Mouse (Mus musculus): ENCODE data around the gene Nav1. TPM values are rescaled to one million over a fixed set of nuclear protein-coding genes. Genes with fewer than 3 reads are reported as not detected.
A peak's percentile ranks its signal among the peaks of the same experiment; 100 is the strongest.

Gene Nav1
- polyA plus RNA-seq, 1 experiment, result 26.8 TPM

GRCm38 (mm10) chr1:135457860-135458259 lies 149.2 kb downstream of the Nav1 start:
- Histone ChIP-seq H3K4me1 (ENCODE audit: control insufficient read depth, insufficient read depth, low read length) (no peaks in the 10 kb centered on the region), H3K27ac (ENCODE audit: insufficient read depth, low read length) (no peak overlapping the region), H3K4me3 (replicated peaks; ENCODE audit: insufficient read depth, low read depth, low read length) (no peak overlapping the region), H3K27me3 (ENCODE audit: control insufficient read depth, insufficient read depth, low read length) (no peaks in the 10 kb centered on the region)
- no peak for DNase-seq
- no peak for TF ChIP-seq POLR2A (IDR thresholded peaks at IDR 0.05; ENCODE audit: borderline replicate concordance, insufficient read depth, low read length)
- TF ChIP-seq CTCF (IDR thresholded peaks at IDR 0.05; ENCODE audit: borderline replicate concordance, insufficient read depth, low read depth, low read length), result no peak
- 88% methylated on average over 5 of the region's 5 CpGs for WGBS

DNA sequence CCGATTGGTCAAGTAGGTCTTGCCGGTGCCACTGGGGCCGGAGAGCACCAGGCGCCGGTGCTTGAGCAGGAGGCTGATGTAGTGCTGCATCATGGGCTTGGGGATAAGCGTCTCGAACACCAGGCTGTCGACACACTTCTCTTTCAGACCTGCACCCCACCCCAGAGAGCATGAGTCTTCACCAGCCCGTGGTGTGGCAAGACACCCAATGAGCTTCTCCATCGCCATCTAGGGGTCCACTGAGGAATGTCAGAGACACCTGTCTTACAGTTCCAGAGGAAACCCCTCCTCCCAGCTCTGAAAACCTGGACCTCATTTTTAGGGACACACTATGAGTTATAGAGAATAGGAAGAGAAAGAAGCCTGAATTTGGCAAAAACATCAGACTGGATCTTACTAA lies 154.8 kb downstream of the Nav1 start:
- 76% methylated on average over 10 of the region's 10 CpGs for WGBS
- TF ChIP-seq CTCF (IDR thresholded peaks at IDR 0.05; ENCODE audit: borderline replicate concordance, insufficient read depth, low read depth, low read length), result peak; percentile 51; the same call in 1 of the 2 replicates
- no peak for TF ChIP-seq POLR2A (IDR thresholded peaks at IDR 0.05; ENCODE audit: borderline replicate concordance, insufficient read depth, low read length)
- peak; percentile 18 to 24 for DNase-seq
- no peak overlapping the region for H3K27ac ChIP-seq (ENCODE audit: insufficient read depth, low read length)
- H3K4me1 ChIP-seq (ENCODE audit: control insufficient read depth, insufficient read depth, low read length), result no peaks in the 10 kb centered on the region
- H3K27me3 ChIP-seq (ENCODE audit: control insufficient read depth, insufficient read depth, low read length), result no peaks in the 10 kb centered on the region
- H3K4me3 ChIP-seq (replicated peaks; ENCODE audit: insufficient read depth, low read depth, low read length), result no peak overlapping the region

- Histone ChIP-seq H3K27me3 (ENCODE audit: control insufficient read depth, insufficient read depth, low read length) (no peaks in the 10 kb centered on the region), H3K27ac (ENCODE audit: insufficient read depth, low read length) (no peak overlapping the region), H3K4me1 (ENCODE audit: control insufficient read depth, insufficient read depth, low read length) (no peaks in the 10 kb centered on the region), H3K4me3 (replicated peaks; ENCODE audit: insufficient read depth, low read depth, low read length) (no peak overlapping the region)
- DNase-seq, result no peak
- no peak for TF ChIP-seq CTCF (IDR thresholded peaks at IDR 0.05; ENCODE audit: borderline replicate concordance, insufficient read depth, low read depth, low read length)
- no peak for TF ChIP-seq POLR2A (IDR thresholded peaks at IDR 0.05; ENCODE audit: borderline replicate concordance, insufficient read depth, low read length)
- WGBS, result 88% methylated on average over 2 of the region's 2 CpGs
These were observed 155.7 kb downstream of the Nav1 start for GRCm38 (mm10) chr1:135451419-135451818.

- TF ChIP-seq POLR2A (IDR thresholded peaks at IDR 0.05; ENCODE audit: borderline replicate concordance, insufficient read depth, low read length), result no peak
- no peak for TF ChIP-seq CTCF (IDR thresholded peaks at IDR 0.05; ENCODE audit: borderline replicate concordance, insufficient read depth, low read depth, low read length)
- DNase-seq, result no peak
- no peaks in the 10 kb centered on the region for H3K4me1 ChIP-seq (ENCODE audit: control insufficient read depth, insufficient read depth, low read length)
- 74% methylated on average over 8 of the region's 8 CpGs for WGBS
- no peak overlapping the region for H3K27ac ChIP-seq (ENCODE audit: insufficient read depth, low read length)
- H3K27me3 ChIP-seq (ENCODE audit: control insufficient read depth, insufficient read depth, low read length), result no peaks in the 10 kb centered on the region
- H3K4me3 ChIP-seq (replicated peaks; ENCODE audit: insufficient read depth, low read depth, low read length), result no peak overlapping the region
These were observed 157.2 kb downstream of the Nav1 start for GRCm38 (mm10) chr1:135449876-135450275.

DNA sequence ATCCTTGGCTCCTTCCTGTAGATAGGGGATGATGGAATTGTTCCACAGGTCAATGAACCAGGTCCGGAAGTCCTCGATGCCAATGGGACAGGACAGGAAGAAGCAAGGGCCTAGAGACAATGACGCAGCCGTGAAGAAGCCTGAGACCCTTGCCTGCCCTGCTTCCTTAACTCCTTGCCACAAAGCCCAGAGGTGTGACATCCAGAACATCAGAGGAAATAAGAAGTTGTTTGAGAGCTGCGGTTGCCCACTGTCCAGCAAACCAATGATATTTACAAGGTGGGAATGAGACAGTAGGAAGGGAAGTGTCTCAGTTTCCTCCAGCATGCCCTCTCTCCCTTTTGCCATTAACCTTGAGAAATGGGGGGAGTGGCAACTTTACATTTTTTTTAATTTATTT lies 158.2 kb downstream of the Nav1 start:
- no peaks in the 10 kb centered on the region for H3K27me3 ChIP-seq (ENCODE audit: control insufficient read depth, insufficient read depth, low read length)
- 98% methylated on average over 5 of the region's 5 CpGs for WGBS
- DNase-seq, result no peak
- TF ChIP-seq POLR2A (IDR thresholded peaks at IDR 0.05; ENCODE audit: borderline replicate concordance, insufficient read depth, low read length), result no peak
- no peak for TF ChIP-seq CTCF (IDR thresholded peaks at IDR 0.05; ENCODE audit: borderline replicate concordance, insufficient read depth, low read depth, low read length)
- H3K4me1 ChIP-seq (ENCODE audit: control insufficient read depth, insufficient read depth, low read length), result no peaks in the 10 kb centered on the region
- no peak overlapping the region for H3K4me3 ChIP-seq (replicated peaks; ENCODE audit: insufficient read depth, low read depth, low read length)
- H3K27ac ChIP-seq (ENCODE audit: insufficient read depth, low read length), result no peak overlapping the region

GRCm38 (mm10) chr1:135443506-135443905 lies 163.6 kb downstream of the Nav1 start:
- H3K4me3 ChIP-seq (replicated peaks; ENCODE audit: insufficient read depth, low read depth, low read length), result no peak overlapping the region
- 82% methylated on average over 12 of the region's 12 CpGs for WGBS
- no peaks in the 10 kb centered on the region for H3K27me3 ChIP-seq (ENCODE audit: control insufficient read depth, insufficient read depth, low read length)
- H3K27ac ChIP-seq (ENCODE audit: insufficient read depth, low read length), result no peak overlapping the region
- TF ChIP-seq CTCF (IDR thresholded peaks at IDR 0.05; ENCODE audit: borderline replicate concordance, insufficient read depth, low read depth, low read length) (no peak), POLR2A (IDR thresholded peaks at IDR 0.05; ENCODE audit: borderline replicate concordance, insufficient read depth, low read length) (no peak)
- no peaks in the 10 kb centered on the region for H3K4me1 ChIP-seq (ENCODE audit: control insufficient read depth, insufficient read depth, low read length)
- no peak for DNase-seq

DNA sequence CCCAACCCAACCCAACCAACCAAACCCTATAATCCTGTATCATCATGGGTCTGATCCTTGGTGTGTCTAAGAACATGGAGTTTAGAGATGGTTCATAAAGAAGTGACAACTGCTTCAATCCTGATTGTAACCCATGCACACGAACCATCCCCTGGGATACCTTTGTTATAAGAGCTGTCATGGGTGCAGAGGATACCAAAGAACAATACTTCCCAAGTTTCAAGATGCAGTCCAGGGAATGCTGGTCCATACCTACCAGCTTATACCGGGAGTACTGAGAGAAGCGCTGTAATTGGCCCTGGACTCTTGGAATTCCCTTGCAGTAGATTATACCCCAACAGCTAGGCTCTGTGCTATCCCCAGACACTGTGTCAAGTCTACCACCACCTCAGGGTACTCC lies 165.2 kb downstream of the Nav1 start:
- H3K4me1 ChIP-seq (ENCODE audit: control insufficient read depth, insufficient read depth, low read length), result no peaks in the 10 kb centered on the region
- no peak overlapping the region for H3K27ac ChIP-seq (ENCODE audit: insufficient read depth, low read length)
- 99% methylated on average over 3 of the region's 3 CpGs for WGBS
- H3K27me3 ChIP-seq (ENCODE audit: control insufficient read depth, insufficient read depth, low read length), result no peaks in the 10 kb centered on the region
- TF ChIP-seq CTCF (IDR thresholded peaks at IDR 0.05; ENCODE audit: borderline replicate concordance, insufficient read depth, low read depth, low read length) (no peak), POLR2A (IDR thresholded peaks at IDR 0.05; ENCODE audit: borderline replicate concordance, insufficient read depth, low read length) (no peak)
- no peak overlapping the region for H3K4me3 ChIP-seq (replicated peaks; ENCODE audit: insufficient read depth, low read depth, low read length)
- no peak for DNase-seq

DNA sequence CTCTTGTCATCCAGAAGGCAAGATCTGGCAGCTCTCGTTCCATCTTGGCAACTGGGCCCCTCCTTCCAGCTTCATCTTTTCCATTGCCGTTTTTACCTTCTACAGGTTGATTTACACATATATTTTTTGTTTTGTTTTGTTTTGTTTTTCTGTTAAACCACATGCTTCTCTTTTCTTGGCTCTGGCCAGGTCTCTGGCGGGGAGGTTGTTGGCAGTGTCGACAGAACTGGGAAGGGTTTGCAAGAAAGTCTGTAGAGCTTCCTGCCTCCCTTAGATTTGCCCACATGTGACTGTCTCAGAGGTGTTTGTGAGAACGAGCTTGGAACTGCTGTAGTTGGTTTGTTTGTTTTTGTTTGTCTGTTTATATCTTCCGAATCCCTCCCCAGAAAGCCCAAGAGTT lies 166.1 kb downstream of the Nav1 start:
- Histone ChIP-seq H3K27me3 (ENCODE audit: control insufficient read depth, insufficient read depth, low read length) (no peaks in the 10 kb centered on the region), H3K27ac (ENCODE audit: insufficient read depth, low read length) (no peak overlapping the region), H3K4me1 (ENCODE audit: control insufficient read depth, insufficient read depth, low read length) (no peaks in the 10 kb centered on the region), H3K4me3 (replicated peaks; ENCODE audit: insufficient read depth, low read depth, low read length) (no peak overlapping the region)
- TF ChIP-seq CTCF (IDR thresholded peaks at IDR 0.05; ENCODE audit: borderline replicate concordance, insufficient read depth, low read depth, low read length) (no peak), POLR2A (IDR thresholded peaks at IDR 0.05; ENCODE audit: borderline replicate concordance, insufficient read depth, low read length) (no peak)
- 52% methylated on average over 6 of the region's 6 CpGs for WGBS
- DNase-seq, result no peak
